Mouse (Mus musculus): Measurements from ENCODE around the gene Aacs. TPM values are rescaled to one million over a fixed set of nuclear protein-coding genes. Genes with fewer than 3 reads are reported as not detected.

Aacs gene
- polyA plus RNA-seq, 1 experiment: 53.3 TPM

- H3K36me3 ChIP-seq (ENCODE audit: control insufficient read depth, insufficient read depth): no peaks in the 10 kb centered on the region
- no peak for TF ChIP-seq MYOG (IDR thresholded peaks at IDR 0.05; ENCODE audit: control insufficient read depth, extremely low read depth, insufficient read length)
- no peak for TF ChIP-seq MAX (IDR thresholded peaks at IDR 0.05)
- TF ChIP-seq CEBPB (IDR thresholded peaks at IDR 0.05; ENCODE audit: low read depth): no peak
- no peak for TF ChIP-seq FOSL1 (IDR thresholded peaks at IDR 0.05; ENCODE audit: insufficient read depth, low read length, poor library complexity, severe bottlenecking)
- peaks cover 3% of the 10 kb centered on the region for H3K27me3 ChIP-seq (ENCODE audit: control insufficient read depth, insufficient read depth, insufficient read length)
- no peak overlapping the region for H3ac ChIP-seq (ENCODE audit: control insufficient read depth, insufficient read length, low read depth)
- no peaks in the 10 kb centered on the region for H3K79me2 ChIP-seq (ENCODE audit: control insufficient read depth, insufficient read depth)
- no peak overlapping the region for H3K4me3 ChIP-seq (ENCODE audit: insufficient read depth, poor library complexity, severe bottlenecking)
- H3K79me3 ChIP-seq (ENCODE audit: low read depth): no peaks in the 10 kb centered on the region
These were observed 70.7 kb downstream of the Aacs start for GRCm38 (mm10) chr5:125546293-125546692.

DNA sequence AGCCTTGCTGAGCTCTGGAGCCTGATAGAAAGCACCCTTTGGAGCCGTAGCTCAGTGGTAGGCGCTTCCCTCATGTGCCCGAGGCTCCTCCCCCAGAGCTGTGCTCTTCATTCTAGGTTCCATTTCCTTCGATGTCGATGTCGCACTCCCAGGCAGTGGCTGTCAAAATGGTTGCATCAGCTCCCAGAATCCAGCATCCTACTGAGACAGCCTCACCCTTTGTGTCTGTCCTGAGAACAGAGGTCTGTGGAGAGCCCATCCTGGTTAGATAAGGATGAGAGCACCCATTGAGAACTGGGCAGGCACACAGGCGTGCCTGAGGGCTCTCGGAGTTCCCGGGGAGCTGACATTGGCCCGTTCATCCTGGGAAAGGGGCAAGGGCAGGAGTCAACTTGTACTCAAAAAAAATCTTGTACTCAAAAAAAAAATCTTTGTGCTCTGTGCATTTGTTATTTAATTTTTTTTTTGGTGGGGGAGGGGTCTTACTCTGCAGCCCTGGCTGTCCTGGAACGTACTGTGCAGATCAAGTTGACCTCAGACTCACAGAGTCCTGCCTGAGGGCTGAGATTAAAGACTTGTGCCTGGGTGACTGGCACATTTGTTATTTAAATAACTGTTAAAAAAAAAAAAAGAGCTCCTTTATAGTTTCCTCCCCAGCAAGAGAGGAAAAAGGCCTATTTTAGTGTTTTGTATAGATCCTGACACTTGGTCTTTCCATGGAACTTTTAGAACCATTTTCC is 74.3 kb downstream of the Aacs start:
- Histone ChIP-seq H3K79me2 (ENCODE audit: control insufficient read depth, insufficient read depth) (no peaks in the 10 kb centered on the region), H3K4me3 (ENCODE audit: insufficient read depth, poor library complexity, severe bottlenecking) (no peak overlapping the region), H3K36me3 (ENCODE audit: control insufficient read depth, insufficient read depth) (no peaks in the 10 kb centered on the region), H3K27me3 (ENCODE audit: control insufficient read depth, insufficient read depth, insufficient read length) (peaks cover 6% of the 10 kb centered on the region), H3K79me3 (ENCODE audit: low read depth) (no peaks in the 10 kb centered on the region), H3ac (ENCODE audit: control insufficient read depth, insufficient read length, low read depth) (no peak overlapping the region)
- TF ChIP-seq FOSL1 (IDR thresholded peaks at IDR 0.05; ENCODE audit: insufficient read depth, low read length, poor library complexity, severe bottlenecking): no peak
- no peak for TF ChIP-seq CTCF (IDR thresholded peaks at IDR 0.05; ENCODE audit: control insufficient read depth, insufficient read depth, insufficient read length)
- no peak for TF ChIP-seq MYOG (IDR thresholded peaks at IDR 0.05; ENCODE audit: control insufficient read depth, extremely low read depth, insufficient read length)

DNA sequence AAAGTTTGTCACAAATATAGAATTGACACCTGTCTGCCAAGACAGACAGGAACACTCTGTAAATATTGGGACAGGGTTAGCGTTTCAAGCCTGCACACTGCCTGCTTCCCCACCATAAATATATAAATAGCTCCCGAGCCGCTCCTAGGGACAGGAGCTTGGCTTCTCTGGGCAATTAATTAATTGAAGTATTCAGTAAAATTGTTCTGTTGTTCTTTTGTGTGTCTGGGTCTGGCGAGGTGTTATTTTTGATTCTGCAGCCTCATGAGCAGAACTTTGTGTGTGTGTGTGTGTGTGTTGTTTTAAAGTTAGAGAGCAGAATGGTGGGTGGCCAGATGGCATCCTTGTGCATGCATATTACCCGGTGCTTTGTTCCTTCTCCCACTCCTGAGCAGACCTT is 80.1 kb downstream of the Aacs start:
- Histone ChIP-seq H3K27me3 (ENCODE audit: control insufficient read depth, insufficient read depth, insufficient read length) (peaks cover 6% of the 10 kb centered on the region), H3K79me2 (ENCODE audit: control insufficient read depth, insufficient read depth) (no peaks in the 10 kb centered on the region), H3K79me3 (ENCODE audit: low read depth) (no peaks in the 10 kb centered on the region), H3K4me3 (ENCODE audit: insufficient read depth, poor library complexity, severe bottlenecking) (no peak overlapping the region), H3K36me3 (ENCODE audit: control insufficient read depth, insufficient read depth) (no peaks in the 10 kb centered on the region), H3ac (ENCODE audit: control insufficient read depth, insufficient read length, low read depth) (no peak overlapping the region)
- TF ChIP-seq CTCF (IDR thresholded peaks at IDR 0.05; ENCODE audit: control insufficient read depth, insufficient read depth, insufficient read length) (no peak), USF1 (IDR thresholded peaks at IDR 0.05; ENCODE audit: low read depth) (no peak), CEBPB (IDR thresholded peaks at IDR 0.05; ENCODE audit: low read depth) (no peak), MYOG (IDR thresholded peaks at IDR 0.05; ENCODE audit: control insufficient read depth, extremely low read depth, insufficient read length) (no peak), MYOD1 (IDR thresholded peaks at IDR 0.05; ENCODE audit: control insufficient read depth, insufficient read length, low read depth) (no peak), MAX (IDR thresholded peaks at IDR 0.05) (no peak), FOSL1 (IDR thresholded peaks at IDR 0.05; ENCODE audit: insufficient read depth, low read length, poor library complexity, severe bottlenecking) (no peak)

DNA sequence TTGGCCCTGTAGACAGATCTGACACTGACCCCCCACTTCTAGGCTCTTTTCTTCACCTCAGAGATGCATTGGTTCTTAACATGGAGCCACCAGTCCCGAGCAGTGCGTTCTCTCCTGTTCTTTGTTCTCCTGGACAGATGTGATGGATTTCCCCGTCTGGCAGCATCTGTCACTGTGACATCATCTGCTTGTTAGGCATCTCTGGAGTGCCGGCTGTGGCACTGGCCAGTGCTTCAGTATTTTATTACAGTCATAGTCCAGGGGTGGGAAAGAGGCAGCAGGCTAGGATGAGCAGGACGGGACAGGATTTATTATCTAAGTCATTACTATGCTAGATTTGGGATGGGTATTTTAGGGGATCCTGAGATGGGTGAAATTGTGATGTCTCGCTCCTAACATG is 87.9 kb downstream of the Aacs start:
- Histone ChIP-seq H3K79me2 (ENCODE audit: control insufficient read depth, insufficient read depth) (no peaks in the 10 kb centered on the region), H3K27me3 (ENCODE audit: control insufficient read depth, insufficient read depth, insufficient read length) (no peaks in the 10 kb centered on the region), H3ac (ENCODE audit: control insufficient read depth, insufficient read length, low read depth) (no peak overlapping the region), H3K4me3 (ENCODE audit: insufficient read depth, poor library complexity, severe bottlenecking) (no peak overlapping the region), H3K36me3 (ENCODE audit: control insufficient read depth, insufficient read depth) (no peaks in the 10 kb centered on the region), H3K79me3 (ENCODE audit: low read depth) (no peaks in the 10 kb centered on the region)
- TF ChIP-seq MAX (IDR thresholded peaks at IDR 0.05): no peak
- no peak for TF ChIP-seq CEBPB (IDR thresholded peaks at IDR 0.05; ENCODE audit: low read depth)
- TF ChIP-seq FOSL1 (IDR thresholded peaks at IDR 0.05; ENCODE audit: insufficient read depth, low read length, poor library complexity, severe bottlenecking): no peak
- TF ChIP-seq CTCF (IDR thresholded peaks at IDR 0.05; ENCODE audit: control insufficient read depth, insufficient read depth, insufficient read length): no peak

DNA sequence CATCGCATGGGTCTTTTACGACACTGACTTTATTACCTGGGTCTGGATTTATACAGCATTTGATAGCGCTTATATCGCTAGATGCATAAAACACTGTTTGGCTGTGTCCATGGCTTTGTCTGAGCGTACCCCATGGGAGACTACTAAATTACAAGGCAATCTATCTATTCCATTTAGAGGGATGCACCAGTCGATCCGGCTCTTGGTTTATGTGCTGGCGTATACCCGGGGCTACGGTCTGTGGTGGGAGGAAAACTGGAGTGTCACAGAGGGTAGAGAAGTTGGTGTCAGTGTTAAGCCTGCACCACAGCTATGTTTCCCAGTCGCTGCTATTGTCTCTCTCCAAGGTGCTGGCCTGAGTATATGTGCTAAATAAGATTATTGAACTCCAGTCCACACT is 90.1 kb downstream of the Aacs start:
- H3K79me3 ChIP-seq (ENCODE audit: low read depth): no peaks in the 10 kb centered on the region
- no peaks in the 10 kb centered on the region for H3K79me2 ChIP-seq (ENCODE audit: control insufficient read depth, insufficient read depth)
- H3ac ChIP-seq (ENCODE audit: control insufficient read depth, insufficient read length, low read depth): no peak overlapping the region
- no peaks in the 10 kb centered on the region for H3K27me3 ChIP-seq (ENCODE audit: control insufficient read depth, insufficient read depth, insufficient read length)
- H3K36me3 ChIP-seq (ENCODE audit: control insufficient read depth, insufficient read depth): no peaks in the 10 kb centered on the region
- TF ChIP-seq MYOG (IDR thresholded peaks at IDR 0.05; ENCODE audit: control insufficient read depth, extremely low read depth, insufficient read length): no peak
- no peak for TF ChIP-seq MYOD1 (IDR thresholded peaks at IDR 0.05; ENCODE audit: control insufficient read depth, insufficient read length, low read depth)
- no peak for TF ChIP-seq USF1 (IDR thresholded peaks at IDR 0.05; ENCODE audit: low read depth)
- no peak for TF ChIP-seq CTCF (IDR thresholded peaks at IDR 0.05; ENCODE audit: control insufficient read depth, insufficient read depth, insufficient read length)
- no peak for TF ChIP-seq MAX (IDR thresholded peaks at IDR 0.05)
- no peak for TF ChIP-seq FOSL1 (IDR thresholded peaks at IDR 0.05; ENCODE audit: insufficient read depth, low read length, poor library complexity, severe bottlenecking)
- no peak for TF ChIP-seq CEBPB (IDR thresholded peaks at IDR 0.05; ENCODE audit: low read depth)
- H3K4me3 ChIP-seq (ENCODE audit: insufficient read depth, poor library complexity, severe bottlenecking): no peak overlapping the region

Small RNA genes lying within 50 kb of the gene (microRNA-seq; reads per million reads assigned to microRNA genes)
- gene Gm27551 (ENCODE audit: borderline microRNAs expressed): not detected

Other genes starting within 250 kb of the Aacs start
- gene Scarb1, start 134.7 kb upstream of the Aacs start, polyA plus RNA-seq (2012; fragmentation: generic; extraction: Trizol): 31.4 TPM
- gene Gm10382, start 86.5 kb upstream of the Aacs start, polyA plus RNA-seq (2012; fragmentation: generic; extraction: Trizol): 2.2 TPM
- gene Ubc, start 85.6 kb upstream of the Aacs start, polyA plus RNA-seq (2012; fragmentation: generic; extraction: Trizol): 918 TPM
- gene Dhx37, start 41.7 kb upstream of the Aacs start, polyA plus RNA-seq (2012; fragmentation: generic; extraction: Trizol): 25.2 TPM
- gene Bri3bp, start 34.2 kb upstream of the Aacs start, polyA plus RNA-seq (2012; fragmentation: generic; extraction: Trizol): 29.4 TPM
- under 0.01 TPM for gene Tmem132b, start 56.0 kb downstream of the Aacs start, polyA plus RNA-seq (2012; fragmentation: generic; extraction: Trizol)